ENCODE assay signal across 20 mouse cellular contexts in the genomic region with DNA sequence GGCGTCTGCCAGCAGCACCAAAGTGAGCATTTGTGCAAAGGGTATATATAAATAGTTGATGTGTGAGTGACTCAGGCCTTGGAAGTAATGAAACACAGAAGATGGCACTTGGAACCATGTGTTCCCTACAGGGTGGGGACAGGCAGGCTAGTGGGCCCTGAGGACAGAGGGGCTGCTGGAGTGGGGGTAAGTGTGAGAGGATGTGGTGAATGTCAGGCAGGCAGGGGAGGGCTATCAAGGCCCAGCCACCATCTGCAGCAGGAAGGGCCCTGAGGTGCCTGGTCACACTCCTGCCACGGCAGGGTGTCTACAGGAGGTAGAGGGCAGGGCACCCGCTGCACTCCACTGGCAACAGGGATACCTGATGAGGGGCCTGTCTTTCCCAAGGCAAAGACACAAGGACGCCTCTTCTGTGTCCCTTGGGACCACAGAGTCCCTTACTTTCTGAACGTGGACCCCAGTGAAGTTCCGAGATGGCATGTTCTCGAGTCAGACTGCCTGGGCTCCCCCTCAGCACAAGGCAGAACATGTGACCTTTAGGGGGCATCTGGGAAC. TPM values are rescaled to one million over a fixed set of nuclear protein-coding genes. Genes with fewer than 3 reads are reported as not detected.
DNase-seq lines count a peak whose midpoint lies in the region; ATAC-seq lines count a peak whose summit lies in the region.
"Had no signal": no experiment of that assay in that cellular context is flagged by ENCODE, and none has a peak within 500 bp of the region (broad histone marks: within the 10 kb centered on the region; RNA-seq: fewer than 3 reads in every experiment).

No protein-coding gene starts in this region.

- no peaks in the 10 kb centered on the region for H3K9me3 ChIP-seq in heart, embryonic 16.5 days (replicated peaks; ENCODE audit: control insufficient read depth, low read length)
- no peaks in the 10 kb centered on the region for H3K9me3 ChIP-seq in intestine, embryonic 15.5 days
- H3K9me3 ChIP-seq: hindbrain, embryonic 15.5 days; limb, embryonic 15.5 days had no signal

- no peak for ATAC-seq in heart, embryonic 16.5 days (replicated peaks; ENCODE audit: extremely low read depth, insufficient read depth, low FRiP score)
- ATAC-seq in intestine, embryonic 15.5 days = no peak

- peak; percentile 13 for DNase-seq in cerebellum, adult 9-11 months
- no peak for DNase-seq in cerebellum, postnatal 36 days
- no peak for DNase-seq in heart, postnatal 36 days
- peak; percentile 32 for DNase-seq in 416B (ENCODE audit: low read depth)
- DNase-seq in embryo, embryonic 10.5 days (ENCODE audit: low spot score) = no peak
- no peak for DNase-seq in layer of hippocampus, postnatal 10 days (ENCODE audit: low spot score in 2 of 2)
- DNase-seq: cerebellum, postnatal 10 days; gastrocnemius, postnatal 25 days; kidney, adult 9 months; kidney, postnatal 4 days; lung, adult 2 months; midbrain, embryonic 14.5 days; thymus, postnatal 4 days had no signal

- no peaks in the 10 kb centered on the region for H3K27me3 ChIP-seq in heart, embryonic 16.5 days (ENCODE audit: control insufficient read depth, insufficient read depth, low read length)
- H3K27me3 ChIP-seq in intestine, embryonic 15.5 days (replicated peaks) = no peaks in the 10 kb centered on the region
- H3K27me3 ChIP-seq: hindbrain, embryonic 15.5 days; limb, embryonic 15.5 days had no signal

- 69% methylated on average over 7 of the region's 7 CpGs for WGBS in heart, embryonic 16.5 days
- WGBS in intestine, embryonic 15.5 days = 76% methylated on average over 7 of the region's 7 CpGs

- peaks cover 23% of the 10 kb centered on the region for H3K36me3 ChIP-seq in heart, embryonic 16.5 days (ENCODE audit: control insufficient read depth, insufficient read depth)
- H3K36me3 ChIP-seq in intestine, embryonic 15.5 days = peaks cover 13% of the 10 kb centered on the region; the same call in 1 of the 2 replicates

- intact Hi-C loops in heart, postnatal 36 days (cut with DNase I) = no loop called here

- H3K4me1 ChIP-seq in heart, embryonic 16.5 days (ENCODE audit: control insufficient read depth, insufficient read depth, low read length) = peaks cover 45% of the 10 kb centered on the region
- H3K4me1 ChIP-seq in intestine, embryonic 15.5 days (replicated peaks) = peaks cover 46% of the 10 kb centered on the region

- no peak overlapping the region for H3K4me3 ChIP-seq in heart, embryonic 16.5 days (ENCODE audit: low read length)
- H3K4me3 ChIP-seq in intestine, embryonic 15.5 days (replicated peaks) = no peak overlapping the region
- H3K4me3 ChIP-seq: hindbrain, embryonic 15.5 days; limb, embryonic 15.5 days had no signal

- H3K9ac ChIP-seq in heart, embryonic 16.5 days (ENCODE audit: low read length) = peak overlapping the region; percentile 42
- H3K9ac ChIP-seq in intestine, embryonic 15.5 days = no peak overlapping the region
- H3K9ac ChIP-seq: hindbrain, embryonic 15.5 days; limb, embryonic 15.5 days had no signal

- H3K4me2 ChIP-seq in heart, embryonic 16.5 days (ENCODE audit: low read depth, low read length) = no peak overlapping the region
- H3K4me2 ChIP-seq in intestine, embryonic 15.5 days (replicated peaks) = no peak overlapping the region
- H3K4me2 ChIP-seq: hindbrain, embryonic 15.5 days; limb, embryonic 15.5 days had no signal

- H3K27ac ChIP-seq in heart, embryonic 16.5 days (ENCODE audit: low read length) = peak overlapping the region; percentile 81
- peak overlapping the region; percentile 20 for H3K27ac ChIP-seq in intestine, embryonic 15.5 days
- H3K27ac ChIP-seq: hindbrain, embryonic 15.5 days; limb, embryonic 15.5 days had no signal

RNA-seq across cellular contexts. Expression of gene Efhd2, which starts 10.9 kb away (rescaled TPM):
- polyA plus RNA-seq in heart, embryonic 16.5 days (2015; fragmentation: Nextera tagmentation; extraction: Ambion mirVana) = 79.2 and 80.4 TPM in 2 replicates
- 10 to 100 TPM; 20.4 to 21.3 TPM for total RNA-seq in heart, postnatal 36 days (2021)
- polyA plus RNA-seq in intestine, embryonic 15.5 days (2015; fragmentation: Nextera tagmentation; extraction: Ambion mirVana) = 136 and 138 TPM in 2 replicates
- 10 to 100 TPM; 43.8 to 46.9 TPM for total RNA-seq in layer of hippocampus, postnatal 10 days (2021)

RNA-seq across cellular contexts. Expression of gene Ctrc, which starts 17.6 kb away (rescaled TPM):
- not detected in 2 replicates for polyA plus RNA-seq in heart, embryonic 16.5 days (2015; fragmentation: Nextera tagmentation; extraction: Ambion mirVana)
- total RNA-seq in heart, postnatal 36 days (2021) = not detected
- polyA plus RNA-seq in intestine, embryonic 15.5 days (2015; fragmentation: Nextera tagmentation; extraction: Ambion mirVana) = 0.45 and 0.97 TPM in 2 replicates
- not detected for total RNA-seq in layer of hippocampus, postnatal 10 days (2021)
- total RNA-seq: gastrocnemius, postnatal 25 days had no signal
- polyA plus RNA-seq: embryonic facial prominence, embryonic 11.5 days; hindbrain, embryonic 15.5 days; limb, embryonic 15.5 days; lung, adult 2 months; midbrain, embryonic 14.5 days; neural tube, embryonic 11.5 days; stomach, embryonic 14.5 days had no signal

RNA-seq across cellular contexts. Expression of gene Cela2a, which starts 37.8 kb away (rescaled TPM):
- polyA plus RNA-seq in heart, embryonic 16.5 days (2015; fragmentation: Nextera tagmentation; extraction: Ambion mirVana) = 0.63 TPM in 1 of 2 replicates, not detected in the other
- total RNA-seq in heart, postnatal 36 days (2021) = not detected
- 131 and 571 TPM in 2 replicates for polyA plus RNA-seq in intestine, embryonic 15.5 days (2015; fragmentation: Nextera tagmentation; extraction: Ambion mirVana)
- total RNA-seq in layer of hippocampus, postnatal 10 days (2021) = not detected
- total RNA-seq: gastrocnemius, postnatal 25 days had no signal
- polyA plus RNA-seq: embryonic facial prominence, embryonic 11.5 days; limb, embryonic 15.5 days; midbrain, embryonic 14.5 days; neural tube, embryonic 11.5 days; stomach, embryonic 14.5 days had no signal

Comparison
In these comparisons a context has a peak if more than half of its experiments do, and no peak if none do; other contexts are left out.
1. DNase-seq: peak in cerebellum, adult 9-11 months (single experiment) and 416B (single experiment); none in cerebellum, postnatal 36 days (0 of 2), heart, postnatal 36 days (0 of 2), embryo, embryonic 10.5 days (single experiment) and layer of hippocampus, postnatal 10 days (0 of 2).